Mouse (Mus musculus) cerebellum, adult 2 months (tissue): ENCODE measurements around the gene Bax.

Source experiments
- CTCF ChIP-seq: fragments of 200-500 bp; IDR thresholded peaks from 2 replicates; pipeline ENCODE4 v1.5.1; 2011; ENCODE audit warnings: low read depth, mild to moderate bottlenecking, control low read depth, low read length, moderate library complexity, borderline replicate concordance; ENCODE audit not compliant: insufficient read depth
- POLR2A ChIP-seq: fragments of 200-500 bp; IDR thresholded peaks from 2 replicates; pipeline ENCODE4 v1.6.1; 2011; ENCODE audit warnings: low read length, control low read depth, borderline replicate concordance; ENCODE audit not compliant: insufficient read depth

GRCm38 (mm10) chr7:45461326-45461725 lies 5.4 kb downstream of the Bax start:
- TF ChIP-seq CTCF: no peak
- TF ChIP-seq POLR2A: 0 out of 2 replicates have a peak, but pooled peaks have one; percentile 10
